Mouse (Mus musculus): Measurements from ENCODE around the gene Olfr169.
"Not testable (repeated sequence)": the region's sequence is repeated elsewhere in the genome, so short reads cannot be mapped to it uniquely, and the experiment has no call there.

The Olfr169 gene

DNA sequence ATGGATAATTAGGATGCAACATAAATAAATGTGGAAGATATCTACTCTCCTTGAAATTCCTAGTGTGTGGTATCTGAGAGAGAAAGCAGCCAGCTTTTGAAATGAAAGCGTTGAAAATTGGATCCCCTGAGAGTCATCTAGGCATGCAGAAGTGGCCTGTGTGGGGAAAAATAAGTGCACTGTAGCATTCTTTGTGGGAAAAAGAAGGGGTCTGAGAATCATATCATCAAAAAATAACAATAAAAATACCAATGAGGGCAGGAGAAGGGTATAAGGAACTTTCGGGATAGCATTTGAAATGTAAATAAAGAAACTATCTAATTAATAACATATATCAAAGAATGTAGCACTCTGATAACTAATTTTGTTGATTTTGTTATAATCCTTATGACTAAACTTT is at the start of gene Olfr169:
Gene Olfr169, minus strand, starts transcription at position 101 of the 400 bp plus-strand sequence.
- DNase-seq (ENCODE audit: low read depth, low spot score): not testable (repeated sequence)

DNA sequence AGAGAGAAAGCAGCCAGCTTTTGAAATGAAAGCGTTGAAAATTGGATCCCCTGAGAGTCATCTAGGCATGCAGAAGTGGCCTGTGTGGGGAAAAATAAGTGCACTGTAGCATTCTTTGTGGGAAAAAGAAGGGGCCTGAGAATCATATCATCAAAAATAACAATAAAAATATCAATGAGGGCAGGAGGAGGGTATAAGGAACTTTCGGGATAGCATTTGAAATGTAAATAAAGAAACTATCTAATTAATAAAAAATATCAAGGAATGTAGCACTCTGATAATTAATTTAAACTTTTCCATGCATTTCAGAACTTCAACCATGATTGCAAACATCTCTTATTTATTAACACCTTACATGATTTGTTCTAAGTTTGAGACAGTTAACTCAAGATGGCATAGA is 40.2 kb upstream of the Olfr169 start, which contains the start of gene Olfr170:
Gene Olfr170, minus strand, starts transcription at position 101 of the 400 bp plus-strand sequence.
- not testable (repeated sequence) for DNase-seq (ENCODE audit: low read depth, low spot score)

DNA sequence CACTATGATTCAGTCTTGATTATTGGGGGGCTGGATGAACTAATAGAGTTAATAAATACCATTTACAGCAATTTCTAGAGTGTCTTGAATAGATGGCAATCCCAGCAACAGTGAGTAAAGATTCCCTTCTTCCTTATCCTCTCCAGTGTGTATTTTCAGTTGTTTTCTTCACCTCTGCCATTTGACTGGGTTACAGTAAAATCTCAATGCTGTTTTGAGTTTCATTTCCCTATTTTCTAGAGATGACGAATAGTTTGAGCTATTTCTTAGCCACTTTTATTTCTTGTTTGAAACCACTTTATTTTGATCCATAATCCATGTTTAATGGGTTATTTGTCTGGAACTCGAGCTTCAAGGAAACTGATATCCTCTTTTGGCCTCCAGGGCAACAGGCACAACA is 31.6 kb upstream of the Olfr169 start:
- no peak for DNase-seq (ENCODE audit: low read depth, low spot score)

- DNase-seq (ENCODE audit: low read depth, low spot score): not testable (repeated sequence)
Observed at GRCm38 (mm10) chr16:19553429-19553828, 18.2 kb downstream of the Olfr169 start.

DNA sequence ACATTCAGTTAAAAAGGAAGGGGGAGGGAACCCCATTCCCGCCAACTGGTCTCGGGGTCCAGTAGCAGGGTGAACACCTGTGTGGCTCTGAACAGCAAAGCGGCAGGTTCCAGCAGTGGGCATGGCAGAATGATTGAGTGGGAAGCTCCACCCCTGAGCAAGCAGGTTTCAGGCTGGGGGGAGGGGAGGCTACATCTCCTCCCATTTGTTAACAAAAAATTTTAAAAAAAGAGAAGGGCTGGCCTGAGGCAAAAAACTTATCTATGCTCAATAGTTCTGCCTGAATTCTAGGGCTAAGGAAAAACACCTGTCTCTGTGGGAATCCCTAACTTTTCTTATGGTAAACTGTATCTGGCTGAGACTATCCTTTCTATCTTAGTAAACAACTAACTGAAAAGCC is 19.4 kb downstream of the Olfr169 start:
- DNase-seq (ENCODE audit: low read depth, low spot score): not testable (repeated sequence)

DNA sequence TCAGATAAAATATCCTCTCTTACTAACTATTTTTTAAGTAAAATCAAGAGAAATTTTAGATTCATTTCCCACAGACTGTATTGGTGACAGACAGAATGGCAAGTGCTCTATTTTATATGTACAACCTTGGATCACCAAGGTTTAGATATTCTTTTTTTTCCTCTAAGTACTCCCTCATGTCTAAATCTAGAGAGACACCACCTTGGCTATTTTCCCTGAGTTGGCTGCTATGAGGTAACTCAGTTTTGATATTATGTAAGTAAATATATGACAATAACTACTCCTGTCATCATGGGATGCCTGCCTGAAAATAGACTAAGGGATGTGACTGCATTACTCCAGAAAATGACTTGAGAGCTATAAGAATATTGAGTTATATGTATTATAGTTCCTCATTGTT is 36.2 kb downstream of the Olfr169 start, which contains the start of gene Olfr168:
Gene Olfr168, minus strand, starts transcription at position 101 of the 400 bp plus-strand sequence.
- DNase-seq (ENCODE audit: low read depth, low spot score): no peak

GRCm38 (mm10) chr16:19522166-19522565 is 49.4 kb downstream of the Olfr169 start, which contains the start of gene Olfr167:
Olfr167 (minus strand) TSS chr16:19522266.
- DNase-seq (ENCODE audit: low read depth, low spot score): no peak

Measured in R1 (cell line).